Mouse (Mus musculus) erythroblast, embryonic 14.5 days (primary cell): ENCODE measurements around the gene Sar1a. TPM values are rescaled to one million over a fixed set of nuclear protein-coding genes. Genes with fewer than 3 reads are reported as not detected.

ENCODE experiments used
- H3K27me3 ChIP-seq: 2 replicates; pipeline ENCODE4 v1.6.1; 2012; ENCODE audit warnings: inconsistent platforms; ENCODE audit not compliant: control insufficient read depth
- H3K36me3 ChIP-seq: 2 replicates; pipeline ENCODE4 v1.6.1; 2012; ENCODE audit warnings: mild to moderate bottlenecking, inconsistent platforms; ENCODE audit not compliant: control insufficient read depth
- H3K4me1 ChIP-seq: 2 replicates; pipeline ENCODE4 v1.6.1; 2012; ENCODE audit warnings: inconsistent platforms; ENCODE audit not compliant: control insufficient read depth
- H3K4me3 ChIP-seq: replicated peaks from 2 replicates; pipeline ENCODE3; 2012; ENCODE audit warnings: moderate library complexity, mild to moderate bottlenecking, inconsistent platforms
- H3K9me3 ChIP-seq: 2 replicates; pipeline ENCODE4 v1.6.1; 2012; ENCODE audit warnings: low read length, inconsistent platforms, mixed read lengths; ENCODE audit not compliant: control insufficient read depth
- GATA1 ChIP-seq: IDR thresholded peaks from 2 replicates; pipeline ENCODE4 v1.6.1; 2012; ENCODE audit warnings: low read length, inconsistent platforms, mixed read lengths
- TAL1 ChIP-seq: IDR thresholded peaks from 3 replicates; pipeline ENCODE4 v1.6.1; 2012; ENCODE audit warnings: low read length, inconsistent platforms, mixed read lengths
- polyA plus RNA-seq: library from polyadenylated mRNA; stranded (reverse); fragments of >175 nt; gene quantifications from 2 replicates; pipeline ENCODE4 v1.2.3, GENCODE M21; 2012

Sar1a gene
- polyA plus RNA-seq, 1 experiment = 2.9 TPM

DNA sequence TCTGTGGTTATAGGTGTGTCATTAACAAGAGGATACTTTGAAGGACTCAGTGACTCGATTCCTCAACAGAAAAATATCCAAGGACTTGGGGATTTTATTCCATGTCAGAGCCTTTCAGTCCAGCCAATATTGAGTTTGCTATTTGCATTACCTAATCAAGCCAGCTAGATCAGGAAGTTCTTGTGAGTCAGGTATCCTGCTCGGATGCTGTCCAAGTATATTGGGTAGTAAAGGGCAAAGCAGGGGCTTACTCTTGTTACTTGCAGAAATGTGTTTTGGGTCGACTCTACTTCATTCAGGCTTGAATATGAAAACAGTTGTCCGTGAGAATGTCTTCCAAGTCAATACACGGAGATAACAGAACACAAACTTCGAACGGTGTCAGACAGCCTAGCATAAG, 25.4 kb upstream of the Sar1a start:
- H3K36me3 ChIP-seq = peaks cover 30% of the 10 kb centered on the region
- no peaks in the 10 kb centered on the region for H3K9me3 ChIP-seq
- H3K4me3 ChIP-seq = no peak overlapping the region
- H3K4me1 ChIP-seq = peaks cover 4% of the 10 kb centered on the region
- TF ChIP-seq GATA1 (no peak), TAL1 (no peak)
- no peaks in the 10 kb centered on the region for H3K27me3 ChIP-seq

GRCm38 (mm10) chr10:61655188-61655587, 24.9 kb upstream of the Sar1a start:
- H3K4me3 ChIP-seq = no peak overlapping the region
- H3K27me3 ChIP-seq = no peaks in the 10 kb centered on the region
- H3K36me3 ChIP-seq = peaks cover 33% of the 10 kb centered on the region
- no peaks in the 10 kb centered on the region for H3K9me3 ChIP-seq
- TF ChIP-seq GATA1 = no peak
- no peak for TF ChIP-seq TAL1
- H3K4me1 ChIP-seq = peaks cover 4% of the 10 kb centered on the region

DNA sequence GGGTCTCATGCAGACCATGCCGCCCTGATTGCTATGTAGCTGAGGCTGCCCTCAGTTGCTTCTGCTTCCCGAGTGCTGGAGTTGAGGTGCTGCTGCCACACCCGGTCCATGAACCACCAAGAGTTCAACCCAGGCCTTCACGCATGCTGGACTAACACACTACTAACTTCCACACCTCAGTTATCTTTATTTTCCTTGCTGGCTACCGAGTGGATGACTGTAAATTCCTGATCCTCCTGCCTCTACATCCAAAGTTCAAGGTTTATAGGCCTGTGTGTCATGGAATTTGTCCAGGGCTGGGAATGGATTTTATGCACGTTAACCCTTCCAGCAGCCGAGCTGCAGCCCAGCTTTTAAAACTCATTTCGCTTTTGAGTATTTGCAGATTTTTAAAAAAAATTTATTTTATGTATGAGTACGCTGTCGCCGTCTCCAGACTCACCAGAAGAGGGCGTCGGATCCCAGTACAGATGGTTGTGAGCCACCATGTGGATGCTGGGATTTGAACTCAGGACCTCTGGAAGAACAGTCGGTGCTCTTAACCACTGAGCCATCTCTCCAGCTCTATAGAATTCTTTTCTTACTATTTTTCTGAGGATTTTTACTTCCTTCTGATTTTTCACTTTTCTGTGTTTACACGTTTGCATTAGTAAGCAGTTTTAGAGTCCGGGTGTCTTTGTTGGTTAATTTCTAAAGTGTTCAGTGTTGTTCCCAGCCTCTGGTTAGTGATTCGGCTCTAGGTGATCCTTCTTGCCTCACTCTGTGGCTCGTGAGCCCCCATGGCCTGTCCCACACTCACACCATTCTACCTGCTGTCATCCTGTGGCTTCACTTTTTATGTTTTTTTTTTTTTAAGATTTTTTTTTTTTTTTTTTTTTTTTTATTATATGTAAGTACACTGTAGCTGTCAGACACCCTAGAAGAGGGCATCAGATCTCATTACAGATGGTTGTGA, 22.9 kb upstream of the Sar1a start:
- TF ChIP-seq TAL1 (no peak), GATA1 (no peak)
- H3K27me3 ChIP-seq = no peaks in the 10 kb centered on the region
- peaks cover 2% of the 10 kb centered on the region; the same call in 1 of the 2 replicates for H3K4me1 ChIP-seq
- no peak overlapping the region for H3K4me3 ChIP-seq
- no peaks in the 10 kb centered on the region for H3K9me3 ChIP-seq
- H3K36me3 ChIP-seq = peaks cover 44% of the 10 kb centered on the region

DNA sequence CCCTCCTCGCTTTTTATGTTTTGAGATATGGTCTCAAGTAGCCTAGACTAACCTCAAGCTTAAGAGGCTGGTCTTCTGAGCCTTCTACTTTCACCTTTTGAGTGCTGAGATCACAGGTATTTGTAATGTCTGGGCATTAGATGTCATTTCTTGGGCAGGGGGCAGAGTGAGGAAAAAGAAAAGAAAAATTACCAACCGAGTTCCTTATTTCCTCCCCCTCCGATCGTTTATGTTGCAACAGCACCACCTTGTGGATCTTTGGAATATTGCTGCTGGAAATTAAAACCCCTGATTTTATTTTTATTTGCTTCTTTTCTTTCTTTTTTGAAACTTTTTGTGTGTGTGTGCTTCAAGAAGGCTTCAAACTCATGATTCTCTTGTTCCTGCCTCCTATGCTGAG, 22.1 kb upstream of the Sar1a start:
- Histone ChIP-seq H3K4me3 (no peak overlapping the region), H3K9me3 (no peaks in the 10 kb centered on the region), H3K27me3 (no peaks in the 10 kb centered on the region), H3K4me1 (peaks cover 2% of the 10 kb centered on the region; the same call in 1 of the 2 replicates), H3K36me3 (peaks cover 49% of the 10 kb centered on the region)
- no peak for TF ChIP-seq TAL1
- no peak for TF ChIP-seq GATA1

- Histone ChIP-seq H3K4me3 (no peak overlapping the region), H3K9me3 (no peaks in the 10 kb centered on the region), H3K27me3 (no peaks in the 10 kb centered on the region), H3K4me1 (peaks cover 2% of the 10 kb centered on the region), H3K36me3 (peaks cover 63% of the 10 kb centered on the region)
- no peak for TF ChIP-seq GATA1
- TF ChIP-seq TAL1 = no peak
Measured at GRCm38 (mm10) chr10:61661887-61662286, 18.2 kb upstream of the Sar1a start.

- TF ChIP-seq GATA1 (no peak), TAL1 (no peak)
- Histone ChIP-seq H3K4me3 (no peak overlapping the region), H3K4me1 (peaks cover 2% of the 10 kb centered on the region), H3K36me3 (peaks cover 65% of the 10 kb centered on the region), H3K9me3 (no peaks in the 10 kb centered on the region), H3K27me3 (no peaks in the 10 kb centered on the region)
Measured at GRCm38 (mm10) chr10:61662391-61662988, 17.6 kb upstream of the Sar1a start.

GRCm38 (mm10) chr10:61665111-61665510, 15.0 kb upstream of the Sar1a start:
- no peak overlapping the region for H3K4me3 ChIP-seq
- peaks cover 83% of the 10 kb centered on the region for H3K36me3 ChIP-seq
- TF ChIP-seq TAL1 (no peak), GATA1 (no peak)
- H3K27me3 ChIP-seq = no peaks in the 10 kb centered on the region
- H3K9me3 ChIP-seq = no peaks in the 10 kb centered on the region
- H3K4me1 ChIP-seq = peaks cover 12% of the 10 kb centered on the region

- TF ChIP-seq TAL1 = no peak
- no peak for TF ChIP-seq GATA1
- H3K36me3 ChIP-seq = peaks cover 85% of the 10 kb centered on the region
- H3K4me3 ChIP-seq = no peak overlapping the region
- no peaks in the 10 kb centered on the region for H3K27me3 ChIP-seq
- H3K9me3 ChIP-seq = no peaks in the 10 kb centered on the region
- peaks cover 18% of the 10 kb centered on the region for H3K4me1 ChIP-seq
Measured at GRCm38 (mm10) chr10:61665651-61666050, 14.4 kb upstream of the Sar1a start.

DNA sequence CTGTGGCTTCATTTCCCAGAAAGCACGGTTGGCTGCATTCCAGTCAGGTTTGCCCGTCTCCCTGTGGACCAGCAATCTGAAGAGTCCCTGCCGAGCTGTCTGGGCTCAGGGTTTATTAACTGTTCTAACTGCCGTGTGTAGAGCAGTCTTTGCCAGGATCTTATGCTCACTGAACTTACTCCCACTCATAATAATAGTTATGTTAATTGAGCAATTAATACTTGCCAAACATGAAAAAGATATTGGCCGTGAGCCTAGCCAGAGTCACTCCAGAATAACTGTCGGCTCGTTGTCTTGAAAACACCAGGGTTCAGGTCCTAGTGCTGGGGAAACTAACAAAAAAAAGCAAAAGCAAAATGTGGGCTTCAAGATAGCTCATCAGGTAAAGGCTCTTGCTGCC, 10.8 kb upstream of the Sar1a start:
- TF ChIP-seq TAL1 (no peak), GATA1 (no peak)
- Histone ChIP-seq H3K4me3 (no peak overlapping the region), H3K36me3 (peaks cover 84% of the 10 kb centered on the region), H3K9me3 (no peaks in the 10 kb centered on the region), H3K4me1 (peaks cover 18% of the 10 kb centered on the region), H3K27me3 (no peaks in the 10 kb centered on the region)
